Comparison of ENCODE assay signal across 9 mouse cellular contexts in genomic region chr2:118007539-118008427, GRCm38 (mm10).
DNase-seq lines count a peak whose midpoint lies in the region; ATAC-seq and TF ChIP-seq lines count a peak whose summit lies in the region.
"Had no signal": no experiment of that assay in that cellular context is flagged by ENCODE, and none has a peak within 500 bp of the region (broad histone marks: within the 10 kb centered on the region; RNA-seq: fewer than 3 reads in every experiment).

No protein-coding gene starts in this region.

- no peak overlapping the region for H3K9ac ChIP-seq in kidney, embryonic 14.5 days (ENCODE audit: low read depth, low read length)
- H3K9ac ChIP-seq in stomach, postnatal 0 days (ENCODE audit: low read length): no peak overlapping the region
- H3K9ac ChIP-seq: limb, embryonic 12.5 days had no signal

- WGBS in kidney, embryonic 14.5 days: 27% methylated on average over 10 of the region's 10 CpGs
- 12% methylated on average over 10 of the region's 10 CpGs for WGBS in stomach, postnatal 0 days

- peak; percentile 13 for DNase-seq in retina, postnatal 1 day
- DNase-seq in retina, embryonic 14.5 days (ENCODE audit: low spot score): no peak
- DNase-seq in heart, adult 18-20 months: peak; percentile 23 to 65
- DNase-seq in lung, postnatal 10 days: peak; percentile 61
- DNase-seq in stomach, postnatal 0 days (ENCODE audit: low spot score): peak; percentile 70
- no peak for DNase-seq in cerebellum, adult 8-10 months
- no peak for DNase-seq in gastrocnemius, postnatal 4 days (ENCODE audit: low spot score in 2 of 2)

- ATAC-seq in kidney, embryonic 14.5 days (ENCODE audit: low FRiP score, low TSS enrichment): peak; percentile 71
- ATAC-seq in stomach, postnatal 0 days (ENCODE audit: low FRiP score, low TSS enrichment): peak; percentile 96

- TF ChIP-seq CTCF in stomach, postnatal 0 days (IDR thresholded peaks at IDR 0.05; ENCODE audit: low read depth): no peak

- no peak for TF ChIP-seq EP300 in stomach, postnatal 0 days (optimal IDR thresholded peaks at IDR 0.05)

- H3K4me3 ChIP-seq in kidney, embryonic 14.5 days (ENCODE audit: low read length): no peak overlapping the region
- no peak overlapping the region for H3K4me3 ChIP-seq in stomach, postnatal 0 days (ENCODE audit: low read depth, low read length)
- H3K4me3 ChIP-seq: limb, embryonic 12.5 days had no signal

- H3K4me1 ChIP-seq in kidney, embryonic 14.5 days (ENCODE audit: control insufficient read depth, insufficient read depth, low read length): peaks cover 10% of the 10 kb centered on the region; the same call in 1 of the 2 replicates
- 0 out of 2 replicates have a peak, but pooled peaks cover 2% of the 10 kb centered on the region for H3K4me1 ChIP-seq in stomach, postnatal 0 days (replicated peaks; ENCODE audit: control insufficient read depth, insufficient read depth)

- no peaks in the 10 kb centered on the region for H3K36me3 ChIP-seq in kidney, embryonic 14.5 days (ENCODE audit: control insufficient read depth, insufficient read depth, low read length)
- H3K36me3 ChIP-seq in stomach, postnatal 0 days (ENCODE audit: control insufficient read depth, insufficient read depth, low read length): no peaks in the 10 kb centered on the region
- H3K36me3 ChIP-seq: limb, embryonic 12.5 days had no signal

- no peaks in the 10 kb centered on the region for H3K9me3 ChIP-seq in kidney, embryonic 14.5 days (ENCODE audit: control insufficient read depth, low read length)
- H3K9me3 ChIP-seq in stomach, postnatal 0 days (ENCODE audit: control insufficient read depth, low read length): no peaks in the 10 kb centered on the region
- H3K9me3 ChIP-seq: limb, embryonic 12.5 days had no signal

- no peak overlapping the region for H3K27ac ChIP-seq in kidney, embryonic 14.5 days (ENCODE audit: low read depth, low read length)
- H3K27ac ChIP-seq in stomach, postnatal 0 days (replicated peaks): peak overlapping the region; percentile 58
- H3K27ac ChIP-seq: limb, embryonic 12.5 days had no signal

- H3K27me3 ChIP-seq in kidney, embryonic 14.5 days (ENCODE audit: control insufficient read depth, insufficient read depth, low read length): no peaks in the 10 kb centered on the region
- no peaks in the 10 kb centered on the region for H3K27me3 ChIP-seq in stomach, postnatal 0 days (ENCODE audit: control insufficient read depth, insufficient read depth, low read length)
- H3K27me3 ChIP-seq: limb, embryonic 12.5 days had no signal

- peak overlapping the region; percentile 25 for H3K4me2 ChIP-seq in kidney, embryonic 14.5 days (replicated peaks; ENCODE audit: low read depth, low read length)
- H3K4me2 ChIP-seq in stomach, postnatal 0 days (replicated peaks; ENCODE audit: low read depth): no peak overlapping the region; the same call in 1 of the 2 replicates
- H3K4me2 ChIP-seq: limb, embryonic 12.5 days had no signal

Comparison
In these comparisons a context has a peak if more than half of its experiments do, and no peak if none do; other contexts are left out.
1. DNase-seq: peak in retina, postnatal 1 day (single experiment), heart, adult 18-20 months (2 of 2), lung, postnatal 10 days (single experiment) and stomach, postnatal 0 days (single experiment); none in retina, embryonic 14.5 days (single experiment), cerebellum, adult 8-10 months (single experiment) and gastrocnemius, postnatal 4 days (0 of 2).